Mouse (Mus musculus) mouse embryonic stem cell (cell line): ENCODE results near the gene 0610012G03Rik.
"Not testable (repeated sequence)": the region's sequence is repeated elsewhere in the genome, so short reads cannot be mapped to it uniquely, and the experiment has no call there.

Source experiments
- in situ Hi-C, 2 experiments: fragments of 300-500 bp; cut with MboI; formaldehyde crosslinking; loops; 1 replicate in 1 of 2; 3 replicates in 1 of 2; pipeline ENCODE4 v1.14.3; 2019 to 2020; ENCODE audit warnings: low sequenced_read_pairs in 2 of 2, low pct_unique_long_range_greater_than_20kb in 1 of 2, mixed read lengths in 1 of 2; ENCODE audit not compliant: unreplicated experiment in 1 of 2

The 0610012G03Rik gene

GRCm38 (mm10) chr16:31948345-31948774 is at the start of gene 0610012G03Rik, which contains the start of gene Ncbp2:
Gene 0610012G03Rik, minus strand, starts transcription at chr16:31948494.
Gene Ncbp2, plus strand, starts transcription at chr16:31948513.
- in situ Hi-C loops: no loop called here

GRCm38 (mm10) chr16:31996371-31996770 is 48.1 kb upstream of the 0610012G03Rik start:
- in situ Hi-C loops: no loop called here

GRCm38 (mm10) chr16:31993946-31994345 is 45.7 kb upstream of the 0610012G03Rik start:
- in situ Hi-C loops: no loop called here

- in situ Hi-C loops: no loop called here
These were observed 44.9 kb upstream of the 0610012G03Rik start for GRCm38 (mm10) chr16:31993195-31993594.

GRCm38 (mm10) chr16:31992039-31992438 is 43.7 kb upstream of the 0610012G03Rik start:
- in situ Hi-C loops: no loop called here

GRCm38 (mm10) chr16:31980946-31981345 is 32.7 kb upstream of the 0610012G03Rik start:
- in situ Hi-C loops: no loop called here

GRCm38 (mm10) chr16:31979501-31979900 is 31.2 kb upstream of the 0610012G03Rik start:
- in situ Hi-C loops: no loop called here

- in situ Hi-C loops: no loop called here
These were observed 27.0 kb upstream of the 0610012G03Rik start for GRCm38 (mm10) chr16:31975258-31975657.

GRCm38 (mm10) chr16:31963224-31963623 is 14.9 kb upstream of the 0610012G03Rik start:
- in situ Hi-C loops: no loop called here

- in situ Hi-C loops: no loop called here
These were observed 385 bp downstream of the 0610012G03Rik start for GRCm38 (mm10) chr16:31947901-31948316.

- in situ Hi-C loops: no loop called here
These were observed 961 bp downstream of the 0610012G03Rik start for GRCm38 (mm10) chr16:31947333-31947732.

GRCm38 (mm10) chr16:31945986-31946385 is 2.3 kb downstream of the 0610012G03Rik start:
- in situ Hi-C loops: not testable (repeated sequence)

GRCm38 (mm10) chr16:31945372-31945771 is 2.9 kb downstream of the 0610012G03Rik start:
- in situ Hi-C loops: no loop called here

- in situ Hi-C loops: no loop called here
These were observed 3.5 kb downstream of the 0610012G03Rik start for GRCm38 (mm10) chr16:31944698-31945255.

- in situ Hi-C loops: no loop called here
These were observed 4.3 kb downstream of the 0610012G03Rik start for GRCm38 (mm10) chr16:31943980-31944379.

- in situ Hi-C loops: no loop called here
These were observed 7.7 kb downstream of the 0610012G03Rik start for GRCm38 (mm10) chr16:31940586-31940985.

GRCm38 (mm10) chr16:31938856-31939255 is 9.4 kb downstream of the 0610012G03Rik start:
- in situ Hi-C loops: no loop called here

GRCm38 (mm10) chr16:31936568-31936967 is 11.7 kb downstream of the 0610012G03Rik start:
- in situ Hi-C loops: no loop called here

GRCm38 (mm10) chr16:31935091-31935979 is 13.0 kb downstream of the 0610012G03Rik start:
- in situ Hi-C loops: no loop called here
